Mouse (Mus musculus) ES-Bruce4 (cell line): ENCODE data around the gene Chga. TPM values are rescaled to one million over a fixed set of nuclear protein-coding genes. Genes with fewer than 3 reads are reported as not detected.

Source experiments
- H3K27ac ChIP-seq: 2 replicates; pipeline ENCODE4 v1.5.1; 2012; ENCODE audit warnings: low read length, inconsistent platforms; ENCODE audit not compliant: insufficient read depth
- H3K27me3 ChIP-seq: 2 replicates; pipeline ENCODE4 v1.6.1; 2012; ENCODE audit warnings: mild to moderate bottlenecking, low read length, inconsistent platforms; ENCODE audit not compliant: control insufficient read depth, poor library complexity, insufficient read depth, severe bottlenecking
- H3K36me3 ChIP-seq: 2 replicates; pipeline ENCODE4 v1.6.1; 2012; ENCODE audit warnings: inconsistent platforms, mild to moderate bottlenecking, low read length, moderate library complexity; ENCODE audit not compliant: control insufficient read depth, poor library complexity, insufficient read depth, severe bottlenecking
- H3K4me1 ChIP-seq: one replicate; pipeline ENCODE4 v1.8.1; 2011; ENCODE audit warnings: low read length; ENCODE audit not compliant: control insufficient read depth, insufficient read depth
- H3K4me3 ChIP-seq: 2 replicates; pipeline ENCODE4 v1.5.1; 2011; ENCODE audit warnings: low read depth, mild to moderate bottlenecking, low read length
- H3K9ac ChIP-seq: 2 replicates; pipeline ENCODE4 v1.6.1; 2012; ENCODE audit warnings: low read depth, mild to moderate bottlenecking, inconsistent platforms; ENCODE audit not compliant: poor library complexity, severe bottlenecking
- H3K9me3 ChIP-seq: replicated peaks from 2 replicates; pipeline ENCODE4 v1.6.1; 2012; ENCODE audit warnings: mild to moderate bottlenecking, low read length, inconsistent platforms; ENCODE audit not compliant: control insufficient read depth, poor library complexity, insufficient read depth, severe bottlenecking
- CTCF ChIP-seq: IDR thresholded peaks from one replicate; pipeline ENCODE4 v1.8.1; 2011; ENCODE audit warnings: low read depth, low read length
- EP300 ChIP-seq: IDR thresholded peaks from 2 replicates; pipeline ENCODE4 v1.6.1; 2011; ENCODE audit warnings: low read depth, low read length; ENCODE audit not compliant: insufficient read depth
- POLR2A ChIP-seq: IDR thresholded peaks from one replicate; pipeline ENCODE4 v1.8.1; 2011; ENCODE audit warnings: low read length; ENCODE audit not compliant: insufficient read depth
- polyA plus RNA-seq: library from polyadenylated mRNA; stranded (reverse); fragments of >200 nt; gene quantifications from 2 replicates; pipeline ENCODE4 v1.2.4, GENCODE M21; 2011; ENCODE audit warnings: low read depth; ENCODE audit not compliant: missing spikeins, insufficient read depth, insufficient read length

The Chga gene
- polyA plus RNA-seq, 1 experiment: 4.5 TPM

GRCm38 (mm10) chr12:102568219-102568618 is 13.4 kb downstream of the Chga start:
- H3K9ac ChIP-seq: no peak overlapping the region
- no peak overlapping the region for H3K27ac ChIP-seq
- no peaks in the 10 kb centered on the region for H3K4me1 ChIP-seq
- H3K9me3 ChIP-seq: no peaks in the 10 kb centered on the region
- TF ChIP-seq CTCF (no peak), EP300 (no peak), POLR2A (no peak)
- peaks cover 5% of the 10 kb centered on the region; the same call in 1 of the 2 replicates for H3K36me3 ChIP-seq
- H3K27me3 ChIP-seq: no peaks in the 10 kb centered on the region
- H3K4me3 ChIP-seq: no peak overlapping the region

DNA sequence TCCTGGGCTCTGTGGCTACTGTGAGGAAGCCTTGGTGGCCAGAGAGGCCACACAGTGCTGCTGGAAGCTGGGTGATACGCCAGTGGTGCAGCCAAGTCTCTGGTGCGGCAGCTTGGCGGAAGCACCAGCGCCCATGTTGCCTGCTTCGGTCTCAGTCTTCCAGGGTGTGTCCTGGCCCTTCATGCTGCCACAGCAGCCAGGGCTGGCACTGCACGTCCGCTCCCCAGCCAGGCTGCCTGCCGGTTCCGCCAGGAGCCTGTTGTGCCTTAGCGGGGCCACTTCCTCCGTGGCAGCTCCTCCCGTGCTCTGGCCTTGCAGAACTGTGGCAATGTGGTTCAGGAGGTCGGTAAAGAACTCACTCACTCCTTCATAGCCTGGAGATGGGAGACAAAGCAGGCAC is 15.3 kb downstream of the Chga start:
- H3K36me3 ChIP-seq: peaks cover 16% of the 10 kb centered on the region
- no peak overlapping the region for H3K9ac ChIP-seq
- H3K27ac ChIP-seq: no peak overlapping the region

GRCm38 (mm10) chr12:102570734-102571133 is 16.0 kb downstream of the Chga start:
- Histone ChIP-seq H3K9ac (no peak overlapping the region), H3K27me3 (no peaks in the 10 kb centered on the region), H3K4me3 (no peak overlapping the region), H3K4me1 (no peaks in the 10 kb centered on the region), H3K27ac (no peak overlapping the region), H3K9me3 (no peaks in the 10 kb centered on the region), H3K36me3 (peaks cover 16% of the 10 kb centered on the region)
- TF ChIP-seq POLR2A (no peak), CTCF (no peak), EP300 (no peak)

More for the DNA sequence above, 15.3 kb downstream of the Chga start:
- TF ChIP-seq CTCF: no peak
- no peak for TF ChIP-seq EP300
- no peak for TF ChIP-seq POLR2A
- Histone ChIP-seq H3K4me1 (no peaks in the 10 kb centered on the region), H3K9me3 (no peaks in the 10 kb centered on the region), H3K4me3 (no peak overlapping the region), H3K27me3 (no peaks in the 10 kb centered on the region)

DNA sequence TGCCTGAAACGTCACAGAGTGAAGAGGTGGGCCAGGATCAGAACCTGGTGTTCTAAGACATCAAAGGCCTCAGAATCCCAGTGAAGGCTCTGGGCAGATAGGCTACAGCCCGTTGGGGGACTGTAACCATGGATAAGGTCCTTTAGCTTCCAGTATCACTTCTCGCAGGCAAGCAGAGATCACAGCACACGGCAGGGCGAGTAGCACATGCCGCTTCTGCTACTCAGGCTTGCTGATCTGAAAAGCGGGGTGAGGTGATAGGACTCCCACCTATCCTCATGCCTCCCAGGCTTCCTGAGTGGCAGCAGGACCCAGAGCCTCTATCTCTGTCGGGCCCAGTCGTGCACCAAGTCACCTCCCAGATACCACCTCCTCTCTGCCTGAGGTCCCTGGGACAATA is 16.9 kb downstream of the Chga start:
- Histone ChIP-seq H3K9me3 (no peaks in the 10 kb centered on the region), H3K27ac (no peak overlapping the region), H3K9ac (no peak overlapping the region), H3K4me1 (no peaks in the 10 kb centered on the region), H3K4me3 (no peak overlapping the region), H3K36me3 (peaks cover 16% of the 10 kb centered on the region), H3K27me3 (no peaks in the 10 kb centered on the region)
- TF ChIP-seq CTCF (no peak), POLR2A (no peak), EP300 (no peak)

DNA sequence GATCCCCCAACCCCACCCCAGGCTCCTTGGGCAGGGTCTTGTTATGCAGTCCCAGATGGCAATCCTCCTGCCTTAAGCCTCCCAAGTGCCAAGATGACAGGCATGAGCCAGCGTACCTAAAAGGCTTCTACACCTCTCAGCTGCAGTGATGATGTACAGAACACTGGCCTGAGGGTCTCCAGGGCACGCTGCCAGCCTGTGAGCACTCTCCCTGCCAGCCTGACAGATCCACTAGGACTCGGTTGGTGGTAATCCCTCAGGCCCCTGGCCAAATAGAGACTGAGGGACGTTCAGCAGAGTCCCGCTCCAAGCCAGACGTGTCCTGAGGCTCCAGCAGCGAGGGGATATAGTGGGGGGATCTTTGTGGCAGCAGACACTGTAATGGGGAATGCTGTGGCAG is 18.3 kb downstream of the Chga start:
- peaks cover 22% of the 10 kb centered on the region for H3K36me3 ChIP-seq
- no peaks in the 10 kb centered on the region for H3K27me3 ChIP-seq
- H3K4me1 ChIP-seq: no peaks in the 10 kb centered on the region
- H3K27ac ChIP-seq: no peak overlapping the region
- H3K9me3 ChIP-seq: no peaks in the 10 kb centered on the region
- TF ChIP-seq EP300 (no peak), POLR2A (no peak), CTCF (no peak)
- H3K9ac ChIP-seq: no peak overlapping the region
- H3K4me3 ChIP-seq: no peak overlapping the region

DNA sequence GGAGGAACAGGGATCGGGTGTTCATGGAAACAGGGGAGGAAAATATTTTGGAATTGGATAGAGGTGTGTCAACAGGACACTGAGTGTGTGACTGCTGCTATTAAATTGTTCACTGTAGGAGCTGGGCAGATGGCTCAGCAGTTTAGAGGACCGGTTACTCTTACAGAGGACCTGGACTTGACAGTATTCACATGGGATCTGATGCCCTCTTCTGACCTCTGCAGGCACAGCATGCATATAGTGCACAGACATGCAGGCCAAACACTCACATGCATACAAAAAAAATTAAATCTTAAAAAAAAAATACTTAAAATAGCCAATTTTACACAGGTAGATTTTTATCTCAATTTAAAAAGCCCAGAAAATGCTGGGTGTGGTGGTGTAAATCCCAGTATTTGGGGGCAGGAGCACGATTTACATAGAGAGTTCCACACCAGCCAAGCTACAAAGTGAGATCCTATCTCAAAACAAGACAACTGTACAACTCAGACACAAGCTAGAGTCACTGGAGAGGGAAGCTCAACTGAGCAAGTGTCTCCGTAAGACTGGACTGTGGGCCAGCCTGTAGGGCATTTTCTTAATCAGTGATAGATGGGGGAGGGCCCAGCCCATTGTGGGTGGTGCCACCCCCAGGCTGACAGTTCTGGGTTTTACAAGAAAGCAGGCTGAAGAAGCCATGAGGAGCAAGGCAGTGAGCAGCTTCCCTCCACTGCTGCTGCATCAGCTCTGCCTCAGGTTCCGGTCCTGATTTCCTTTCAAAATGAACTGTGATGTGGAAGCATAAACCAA is 21.0 kb downstream of the Chga start:
- peaks cover 24% of the 10 kb centered on the region for H3K36me3 ChIP-seq
- H3K27ac ChIP-seq: no peak overlapping the region
- H3K9me3 ChIP-seq: no peaks in the 10 kb centered on the region
- no peaks in the 10 kb centered on the region for H3K27me3 ChIP-seq
- no peak overlapping the region for H3K9ac ChIP-seq
- no peaks in the 10 kb centered on the region for H3K4me1 ChIP-seq
- H3K4me3 ChIP-seq: no peak overlapping the region
- no peak for TF ChIP-seq CTCF
- TF ChIP-seq POLR2A: no peak
- no peak for TF ChIP-seq EP300
